Mouse (Mus musculus): ENCODE results near the gene Clic1. TPM values are rescaled to one million over a fixed set of nuclear protein-coding genes. Genes with fewer than 3 reads are reported as not detected.

Gene Clic1
- polyA plus RNA-seq, 1 experiment = 191 TPM

DNA sequence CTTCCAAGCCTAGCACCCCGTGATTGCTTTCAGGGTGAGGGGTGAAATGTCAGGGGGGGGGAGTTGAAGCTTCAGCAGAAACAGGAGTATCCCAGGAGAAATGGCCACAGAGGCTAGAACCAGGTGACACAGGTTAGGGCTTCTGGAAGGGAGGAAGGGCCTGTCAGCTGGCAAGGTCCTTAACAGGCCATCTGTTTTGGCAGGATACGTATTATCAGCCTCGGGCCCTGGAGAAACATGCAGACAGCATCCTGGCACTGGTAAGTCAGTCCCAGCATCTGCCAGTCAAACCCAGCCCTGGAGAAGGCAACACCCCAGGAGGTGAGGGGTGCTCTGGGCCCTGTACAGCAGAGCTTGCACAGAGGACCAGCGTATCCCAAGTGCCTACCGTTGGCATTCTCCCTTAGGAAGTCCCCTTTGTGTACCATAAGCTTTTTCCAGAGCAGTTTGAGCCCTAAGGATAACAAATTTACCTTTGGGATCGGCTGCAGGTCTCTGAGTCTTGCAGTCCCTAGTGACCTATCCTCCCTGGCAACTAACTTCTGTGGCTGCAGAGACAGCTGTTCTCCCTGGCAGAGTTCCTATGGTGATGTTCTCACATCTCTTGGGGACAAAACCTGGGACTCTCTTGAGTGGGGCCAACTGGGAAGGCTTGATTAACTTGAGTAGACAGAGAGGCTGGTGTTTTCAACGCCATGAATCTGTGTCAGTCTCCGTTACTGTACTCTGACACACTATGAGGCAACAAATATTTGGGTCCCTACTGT lies 40.6 kb downstream of the Clic1 start:
- DNase-seq (ENCODE audit: low spot score) = no peak

DNA sequence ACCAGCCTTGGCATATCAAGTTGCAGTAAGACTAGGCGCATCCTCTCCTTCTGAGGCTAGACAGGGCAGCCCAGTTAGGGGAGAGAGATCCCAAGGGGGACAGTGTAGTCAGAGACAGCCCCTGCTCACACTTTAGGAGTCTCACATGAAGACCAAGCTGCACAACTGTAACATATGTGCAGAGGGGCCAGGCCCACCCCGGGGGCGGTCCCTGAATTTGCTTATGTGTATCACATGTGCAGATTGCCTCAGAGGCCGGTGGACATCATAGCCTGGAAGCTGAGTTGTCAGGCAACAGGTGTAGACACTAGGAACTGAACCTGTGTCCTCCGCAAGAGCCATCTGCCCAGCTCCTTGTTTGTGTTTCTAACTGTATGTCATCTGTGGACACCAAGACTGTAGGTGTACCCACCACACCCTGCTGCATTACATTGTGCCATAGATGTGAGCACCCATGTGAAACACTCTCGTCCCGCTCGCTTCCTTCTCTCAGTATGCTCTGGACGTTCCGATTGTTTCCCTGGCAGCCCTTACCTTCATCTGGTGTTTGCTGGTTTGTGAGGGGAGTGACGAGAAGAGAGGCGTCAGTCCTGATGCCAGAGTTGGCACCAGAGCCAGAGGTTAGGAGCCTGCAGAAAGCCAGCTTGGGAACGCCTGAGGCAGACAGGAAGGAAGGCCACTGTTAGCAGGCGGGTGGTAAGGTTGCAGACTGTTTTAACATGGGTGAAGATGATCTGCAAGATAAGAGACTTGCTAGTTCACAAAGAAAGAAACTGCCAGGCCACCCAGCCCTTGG lies 42.8 kb downstream of the Clic1 start:
- DNase-seq (ENCODE audit: low spot score) = no peak

DNA sequence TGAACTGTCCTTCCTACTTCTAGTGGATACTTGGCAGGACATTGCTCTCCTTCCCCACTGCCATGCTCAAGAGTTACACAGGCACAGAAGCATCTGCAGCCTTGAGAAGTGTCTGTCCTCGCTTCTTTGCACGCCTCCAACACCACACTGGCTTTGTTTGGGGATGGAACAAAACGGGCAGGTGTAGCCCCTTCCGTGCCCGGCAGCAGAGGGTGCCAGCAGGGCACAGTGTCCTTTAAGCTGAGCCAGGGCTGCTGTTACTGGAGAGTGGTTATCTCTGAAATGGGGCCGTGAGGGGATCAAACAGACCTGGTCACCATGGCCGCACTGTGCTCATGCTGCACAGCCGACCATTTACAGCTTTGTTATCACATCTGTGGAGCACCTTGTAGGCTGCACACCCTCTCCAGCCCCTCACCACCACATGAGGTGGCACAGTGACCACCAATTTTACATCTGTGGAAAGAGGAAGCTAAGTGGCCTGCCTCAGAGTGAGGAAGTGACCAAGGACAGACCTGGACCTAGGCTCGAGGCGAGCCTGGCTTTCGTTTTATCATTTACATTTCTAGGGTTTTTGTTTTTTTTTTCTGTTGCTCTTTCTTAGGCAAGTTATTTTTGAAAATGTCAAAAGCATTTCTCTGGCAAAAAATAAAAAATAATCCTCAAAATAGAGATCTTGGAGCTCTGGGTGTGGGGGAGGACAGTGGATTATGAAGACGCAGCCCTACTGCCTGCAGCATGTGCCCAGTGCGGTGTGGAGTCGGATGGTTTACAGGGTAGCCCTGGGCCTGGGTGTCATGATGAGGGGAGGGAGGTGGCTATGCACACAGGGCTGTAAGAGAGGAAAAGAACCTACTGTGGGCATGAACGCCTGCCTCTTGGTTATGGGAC lies 45.0 kb downstream of the Clic1 start:
- DNase-seq (ENCODE audit: low spot score) = no peak

DNA sequence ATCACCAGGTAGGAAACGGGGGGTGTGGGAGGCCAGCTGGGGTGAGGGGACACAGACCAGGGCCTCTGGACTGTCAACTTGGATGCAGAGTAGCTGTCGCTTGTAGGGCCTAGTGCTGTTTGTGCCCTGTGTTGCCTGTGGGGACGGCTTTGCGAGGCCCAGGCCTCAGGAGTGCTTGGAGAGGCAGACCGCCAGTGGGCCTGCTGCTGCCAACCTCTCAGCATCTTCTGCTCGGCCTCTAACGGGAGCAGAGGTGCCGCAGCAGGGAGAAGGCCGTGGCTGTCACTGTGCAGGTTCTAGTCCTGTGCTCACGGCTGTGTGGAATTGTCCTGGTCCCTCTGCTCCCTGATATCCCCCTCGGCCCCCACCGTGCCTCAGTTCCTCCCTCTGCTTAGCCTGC lies 46.8 kb downstream of the Clic1 start:
- DNase-seq (ENCODE audit: low spot score) = no peak

DNA sequence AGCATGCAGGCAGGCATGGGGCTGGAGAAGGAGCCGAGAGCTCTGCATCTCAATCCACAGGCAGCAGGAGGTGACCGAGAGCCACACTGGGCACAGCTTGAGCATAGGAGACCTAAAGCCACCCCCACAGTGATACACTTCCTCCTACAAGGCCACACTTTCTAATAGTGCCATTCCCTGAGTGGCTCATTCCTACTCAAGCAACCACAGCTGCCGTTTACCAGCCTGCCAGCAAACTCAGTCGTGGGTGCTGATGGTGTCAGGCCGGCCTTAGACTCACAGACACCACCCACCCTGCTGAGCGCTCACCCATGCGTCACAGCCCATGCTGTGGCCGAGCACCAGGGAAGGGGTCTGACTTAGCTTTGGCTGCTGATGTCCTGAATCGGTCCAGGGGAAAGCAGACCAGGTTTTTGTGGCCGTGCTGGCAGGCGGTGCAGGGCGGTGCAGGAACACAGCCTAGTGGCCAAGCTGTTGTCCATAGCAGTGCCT lies 47.4 kb downstream of the Clic1 start:
- no peak for DNase-seq (ENCODE audit: low spot score)

DNA sequence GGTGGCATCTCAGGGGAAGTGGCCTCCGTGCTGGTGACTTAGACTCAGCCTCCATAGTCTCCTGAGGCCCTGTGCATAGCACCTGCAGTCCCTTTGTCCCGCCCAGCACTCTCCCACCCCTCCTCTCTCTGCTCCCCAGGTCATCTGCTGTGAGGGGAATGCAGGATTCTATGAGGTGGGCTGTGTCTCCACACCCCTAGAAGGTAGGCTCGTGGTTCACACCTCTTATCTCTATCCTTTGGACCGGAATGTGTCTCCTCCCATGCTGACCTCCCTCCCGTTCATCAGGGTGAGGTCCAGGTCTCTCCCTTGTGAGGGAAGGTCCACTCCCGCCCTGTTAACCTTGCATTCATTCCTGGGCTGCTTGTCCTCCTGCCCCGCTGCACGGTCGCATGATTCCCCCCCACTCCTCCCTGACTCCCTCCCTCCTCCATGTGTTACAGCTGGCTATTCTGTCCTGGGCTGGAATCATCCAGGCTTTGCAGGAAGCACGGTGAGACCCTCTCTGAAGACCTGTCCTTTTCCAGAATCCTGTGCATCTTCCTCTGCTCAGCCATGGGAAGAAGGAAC lies 50.5 kb downstream of the Clic1 start:
- DNase-seq (ENCODE audit: low spot score) = no peak

DNA sequence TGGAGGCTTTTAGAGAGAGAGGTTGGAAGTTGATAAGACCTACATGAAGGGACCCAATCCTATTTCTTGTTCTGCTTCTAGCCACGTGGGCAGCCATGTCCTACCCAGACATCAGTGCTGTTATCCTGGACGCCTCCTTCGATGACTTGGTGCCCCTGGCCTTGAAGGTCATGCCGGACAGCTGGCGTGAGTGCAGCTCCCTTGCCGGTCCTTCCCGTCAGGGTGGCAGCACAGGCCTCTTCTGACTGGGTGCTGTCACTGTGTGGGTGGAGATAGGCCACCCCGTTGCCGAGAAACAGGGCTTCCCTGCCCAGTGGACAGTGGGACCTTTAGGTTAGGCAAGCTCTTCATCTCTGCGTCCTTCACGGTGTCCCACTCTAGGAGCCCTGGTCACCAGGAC lies 51.4 kb downstream of the Clic1 start:
- no peak for DNase-seq (ENCODE audit: low spot score)

DNA sequence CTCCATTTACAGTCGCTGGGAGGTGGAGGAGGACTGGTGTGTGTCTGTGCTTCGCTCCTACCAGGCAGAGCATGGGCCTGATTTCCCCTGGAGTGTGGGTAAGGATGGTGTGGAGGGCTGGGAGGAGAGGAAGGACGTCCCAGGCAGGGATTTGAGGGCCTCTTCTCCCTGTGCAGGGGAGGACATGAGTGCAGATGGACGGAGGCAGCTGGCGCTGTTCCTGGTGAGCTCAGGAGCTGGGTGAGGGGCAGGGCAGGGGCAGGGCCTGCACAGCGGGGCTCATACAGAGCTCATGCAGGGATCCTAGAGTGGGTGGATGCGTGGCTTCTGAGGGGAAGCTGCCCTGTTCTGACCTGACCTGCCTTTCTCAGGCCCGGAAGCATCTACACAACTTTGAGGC lies 52.5 kb downstream of the Clic1 start:
- DNase-seq (ENCODE audit: low spot score) = no peak

DNA sequence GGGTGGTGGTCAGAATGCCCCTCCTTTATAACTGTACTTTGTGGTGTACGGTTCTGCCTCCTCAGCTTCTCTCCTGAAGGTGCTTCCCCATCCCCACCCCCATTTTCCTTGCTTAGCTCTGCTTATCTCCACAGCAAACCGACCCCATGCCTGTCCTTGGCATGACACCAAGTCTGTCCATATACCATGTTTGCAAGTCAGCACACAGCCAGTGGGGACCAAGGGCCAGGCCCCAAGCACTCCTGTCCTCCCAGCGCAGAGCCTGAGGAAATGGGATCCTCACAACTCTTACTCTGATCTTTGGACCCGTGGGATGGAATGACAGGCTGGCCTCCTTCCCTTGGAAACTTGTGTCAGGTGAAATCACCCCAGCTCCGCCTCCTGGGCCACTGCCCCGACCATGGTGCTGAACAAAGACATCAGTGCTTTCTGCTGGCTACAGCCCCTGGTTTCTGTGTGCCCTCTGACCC lies 53.5 kb downstream of the Clic1 start:
- DNase-seq (ENCODE audit: low spot score) = no peak

DNA sequence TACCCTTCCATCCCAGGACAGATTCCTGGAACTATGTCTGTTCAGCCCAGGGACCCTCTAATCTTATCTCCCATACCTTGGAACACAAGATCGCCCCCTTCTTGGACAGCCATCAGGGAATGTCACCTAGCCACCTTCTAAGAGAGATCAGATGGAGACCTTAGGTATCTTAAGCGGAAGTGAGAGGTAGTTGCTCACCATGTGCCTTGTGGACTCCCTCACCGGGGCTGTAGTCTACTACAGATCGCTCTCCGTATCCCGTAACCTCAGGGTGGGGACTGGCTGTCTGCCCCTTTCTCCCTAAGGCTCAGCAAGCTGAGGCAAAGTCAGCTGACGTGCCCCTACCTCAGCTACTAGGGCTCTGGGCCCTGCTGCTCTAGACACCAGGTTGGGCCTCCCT lies 54.3 kb downstream of the Clic1 start:
- no peak for DNase-seq (ENCODE audit: low spot score)

DNA sequence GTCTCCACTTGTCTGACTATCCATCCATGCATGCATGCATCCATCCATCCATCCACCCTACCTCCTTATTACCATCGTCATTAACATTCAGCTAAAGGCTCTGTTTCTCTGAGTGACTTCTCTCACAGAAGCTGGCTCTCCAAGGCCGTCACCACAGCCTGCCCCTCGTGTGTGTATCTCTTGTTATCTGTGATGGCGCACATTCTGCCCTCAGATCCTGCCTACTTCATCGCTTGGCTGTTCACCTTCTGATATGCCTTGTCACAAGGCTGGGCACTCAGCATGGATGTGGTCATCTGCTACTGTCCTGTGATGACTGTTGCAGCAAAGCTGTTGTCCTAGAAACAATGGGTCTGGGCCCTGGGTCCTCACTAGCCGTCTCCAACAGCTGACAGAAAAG lies 55.0 kb downstream of the Clic1 start:
- DNase-seq (ENCODE audit: low spot score) = no peak

DNA sequence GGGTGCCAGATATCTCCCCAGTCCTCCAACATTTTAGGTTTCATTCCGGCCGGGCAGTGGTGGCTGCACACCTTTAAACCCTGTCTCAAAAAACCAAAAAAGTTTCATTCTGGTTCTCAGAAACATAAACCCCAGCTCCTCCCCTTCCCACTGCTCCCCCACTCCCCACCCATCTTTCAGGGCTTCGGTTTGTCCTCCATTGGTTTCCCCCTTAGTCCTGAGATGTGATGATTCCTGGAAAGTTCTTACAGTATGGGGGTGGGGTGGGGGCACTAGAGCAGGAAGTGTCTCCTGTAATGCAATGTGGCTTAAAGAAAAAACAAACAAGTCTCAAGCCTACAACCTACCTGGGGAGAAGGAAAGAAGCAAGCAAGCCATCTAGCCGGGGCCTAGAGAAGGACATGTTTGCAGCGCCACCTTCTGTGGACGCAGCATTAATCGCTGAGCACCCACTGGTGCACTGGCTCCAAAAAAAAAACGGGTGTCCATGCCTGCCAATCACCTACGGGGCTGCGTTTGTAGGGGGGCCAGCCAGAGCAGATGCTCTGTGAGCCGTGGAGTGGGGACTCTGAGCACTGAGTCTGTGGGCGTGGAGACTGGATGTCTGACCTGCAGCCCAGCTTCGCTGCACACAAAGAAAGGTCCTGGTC lies 56.1 kb downstream of the Clic1 start:
- DNase-seq (ENCODE audit: low spot score) = no peak

DNA sequence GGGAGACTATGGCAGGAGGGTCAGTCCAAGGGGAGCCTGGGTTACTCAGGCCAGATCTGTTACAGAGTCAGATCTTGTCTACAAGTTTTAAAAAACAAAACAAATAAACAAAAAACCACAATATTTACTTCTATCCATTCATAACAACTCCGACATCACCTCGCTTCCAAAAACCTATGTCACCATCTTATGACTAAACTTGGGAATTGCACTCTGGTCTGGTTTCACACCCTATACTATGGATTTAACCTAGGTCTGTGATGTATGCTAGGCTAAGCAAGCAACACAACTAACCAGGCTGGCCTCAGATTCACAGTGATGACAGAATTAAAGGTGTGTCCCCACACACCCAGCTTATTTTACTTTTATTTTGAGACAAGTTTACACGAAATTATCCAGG lies 56.8 kb downstream of the Clic1 start:
- DNase-seq (ENCODE audit: low spot score) = no peak

DNA sequence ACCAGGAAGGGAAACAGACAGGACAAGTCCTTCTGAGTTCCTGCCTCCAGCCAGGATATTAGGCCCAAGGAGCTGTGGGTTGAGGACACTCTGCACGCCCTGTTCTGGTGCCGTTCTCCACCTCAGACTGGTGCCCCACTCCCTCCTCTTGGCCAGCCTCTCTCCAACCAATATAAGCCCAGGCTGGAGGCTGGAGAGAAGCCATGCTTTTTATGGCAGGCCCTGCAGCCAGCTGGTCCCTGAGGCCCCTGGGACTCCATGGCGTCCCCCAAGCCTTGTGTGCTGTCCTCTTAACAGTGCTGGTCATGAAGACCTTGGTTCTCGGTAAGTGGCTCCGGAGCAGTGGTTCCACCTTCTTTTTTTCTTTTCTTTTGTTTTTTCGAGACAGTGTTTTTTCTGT lies 58.3 kb downstream of the Clic1 start, which contains the start of gene Ly6g5c:
TSS of gene Ly6g5c (plus strand) at position 183 of the 400 bp plus-strand sequence.
- no peak for DNase-seq (ENCODE audit: low spot score)

Other genes starting within 250 kb of the Clic1 start
- not detected in 2 replicates for gene Cyp21a1, start 245.4 kb upstream of the Clic1 start, polyA plus RNA-seq (2012; rRNA removed)
- 37.0 and 47.5 TPM in 2 replicates for gene Stk19, start 213.0 kb upstream of the Clic1 start, polyA plus RNA-seq (2012; rRNA removed)
- gene Dxo, start 212.9 kb upstream of the Clic1 start, polyA plus RNA-seq (2012; rRNA removed) = 32.3 and 45.6 TPM in 2 replicates
- gene Skiv2l, start 199.8 kb upstream of the Clic1 start, polyA plus RNA-seq (2012; rRNA removed) = 50.3 and 58.0 TPM in 2 replicates
- 50.4 and 50.6 TPM in 2 replicates for gene Nelfe, start 199.6 kb upstream of the Clic1 start, polyA plus RNA-seq (2012; rRNA removed)
- gene Cfb, start 187.4 kb upstream of the Clic1 start, polyA plus RNA-seq (2012; rRNA removed) = 35.7 and 41.6 TPM in 2 replicates
- 6.6 and 8.5 TPM in 2 replicates for gene Zbtb12, start 170.5 kb upstream of the Clic1 start, polyA plus RNA-seq (2012; rRNA removed)
- 0.04 TPM in 1 of 2 replicates, not detected in the other for gene Gm20547, start 167.9 kb upstream of the Clic1 start, polyA plus RNA-seq (2012; rRNA removed)
- gene C2, start 151.7 kb upstream of the Clic1 start, polyA plus RNA-seq (2012; rRNA removed) = 43.0 and 45.6 TPM in 2 replicates
- gene Ehmt2, start 151.5 kb upstream of the Clic1 start, polyA plus RNA-seq (2012; rRNA removed) = 124 and 129 TPM in 2 replicates
- 4.5 and 5.1 TPM in 2 replicates for gene Slc44a4, start 135.5 kb upstream of the Clic1 start, polyA plus RNA-seq (2012; rRNA removed)
- 27.9 and 32.0 TPM in 2 replicates for gene Neu1, start 118.7 kb upstream of the Clic1 start, polyA plus RNA-seq (2012; rRNA removed)
- gene Hspa1b, start 90.7 kb upstream of the Clic1 start, polyA plus RNA-seq (2012; rRNA removed) = 100 and 116 TPM in 2 replicates
- gene Gm20481, start 80.1 kb upstream of the Clic1 start, polyA plus RNA-seq (2012; rRNA removed) = not detected in 2 replicates
- 52.7 and 54.4 TPM in 2 replicates for gene Hspa1a, start 77.8 kb upstream of the Clic1 start, polyA plus RNA-seq (2012; rRNA removed)
- 0.47 and 0.54 TPM in 2 replicates for gene Hspa1l, start 77.3 kb upstream of the Clic1 start, polyA plus RNA-seq (2012; rRNA removed)
- gene Lsm2, start 68.1 kb upstream of the Clic1 start, polyA plus RNA-seq (2012; rRNA removed) = 47.8 and 58.4 TPM in 2 replicates
- 49.8 and 53.0 TPM in 2 replicates for gene Vars, start 49.0 kb upstream of the Clic1 start, polyA plus RNA-seq (2012; rRNA removed)
- gene Vwa7, start 33.4 kb upstream of the Clic1 start, polyA plus RNA-seq (2012; rRNA removed) = 5.2 and 6.1 TPM in 2 replicates
- gene Sapcd1, start 21.9 kb upstream of the Clic1 start, polyA plus RNA-seq (2012; rRNA removed) = 0.77 and 0.81 TPM in 2 replicates
- gene Msh5, start 3.2 kb upstream of the Clic1 start, polyA plus RNA-seq (2012; rRNA removed) = 1.2 and 1.4 TPM in 2 replicates
- gene Ddah2, start 9.1 kb downstream of the Clic1 start, polyA plus RNA-seq (2012; rRNA removed) = 60.5 and 68.6 TPM in 2 replicates
- gene Ly6g6c, start 15.4 kb downstream of the Clic1 start, polyA plus RNA-seq (2012; rRNA removed) = 0.26 and 0.37 TPM in 2 replicates
- 0.44 and 0.48 TPM in 2 replicates for gene Mpig6b, start 16.2 kb downstream of the Clic1 start, polyA plus RNA-seq (2012; rRNA removed)
- 9.5 and 12.9 TPM in 2 replicates for gene Ly6g6e, start 26.9 kb downstream of the Clic1 start, polyA plus RNA-seq (2012; rRNA removed)
- gene Ly6g6d, start 28.1 kb downstream of the Clic1 start, polyA plus RNA-seq (2012; rRNA removed) = 5.4 and 5.8 TPM in 2 replicates
- gene Ly6g6f, start 35.6 kb downstream of the Clic1 start, polyA plus RNA-seq (2012; rRNA removed) = 0.15 TPM in 1 of 2 replicates, not detected in the other
- gene Abhd16a, start 39.3 kb downstream of the Clic1 start, polyA plus RNA-seq (2012; rRNA removed) = 104 and 114 TPM in 2 replicates
- not detected in 2 replicates for gene Ly6g5c, start 58.3 kb downstream of the Clic1 start, polyA plus RNA-seq (2012; rRNA removed)
- gene Ly6g5b, start 65.5 kb downstream of the Clic1 start, polyA plus RNA-seq (2012; rRNA removed) = 1.0 and 1.2 TPM in 2 replicates
- 16.2 and 19.3 TPM in 2 replicates for gene Gpank1, start 71.5 kb downstream of the Clic1 start, polyA plus RNA-seq (2012; rRNA removed)
- 116 and 122 TPM in 2 replicates for gene Csnk2b, start 72.1 kb downstream of the Clic1 start, polyA plus RNA-seq (2012; rRNA removed)
- gene D17H6S53E, start 76.4 kb downstream of the Clic1 start, polyA plus RNA-seq (2012; rRNA removed) = 10.2 and 12.6 TPM in 2 replicates
- 0.22 and 0.29 TPM in 2 replicates for gene Apom, start 82.1 kb downstream of the Clic1 start, polyA plus RNA-seq (2012; rRNA removed)
- 130 and 136 TPM in 2 replicates for gene Bag6, start 85.2 kb downstream of the Clic1 start, polyA plus RNA-seq (2012; rRNA removed)
- gene Prrc2a, start 114.9 kb downstream of the Clic1 start, polyA plus RNA-seq (2012; rRNA removed) = 170 and 213 TPM in 2 replicates
- gene Aif1, start 126.1 kb downstream of the Clic1 start, polyA plus RNA-seq (2012; rRNA removed) = 11.2 and 13.3 TPM in 2 replicates
- gene Lst1, start 138.5 kb downstream of the Clic1 start, polyA plus RNA-seq (2012; rRNA removed) = 20.4 and 23.0 TPM in 2 replicates
- 2.6 and 3.5 TPM in 2 replicates for gene Ltb, start 144.5 kb downstream of the Clic1 start, polyA plus RNA-seq (2012; rRNA removed)
- 0.55 and 0.83 TPM in 2 replicates for gene Tnf, start 152.0 kb downstream of the Clic1 start, polyA plus RNA-seq (2012; rRNA removed)
- 0.29 and 0.43 TPM in 2 replicates for gene Lta, start 155.4 kb downstream of the Clic1 start, polyA plus RNA-seq (2012; rRNA removed)
- 0.18 TPM in 1 of 2 replicates, not detected in the other for gene Gm16181, start 170.9 kb downstream of the Clic1 start, polyA plus RNA-seq (2012; rRNA removed)
- 11.9 and 14.5 TPM in 2 replicates for gene Atp6v1g2, start 183.7 kb downstream of the Clic1 start, polyA plus RNA-seq (2012; rRNA removed)
- 14.0 and 15.4 TPM in 2 replicates for gene Nfkbil1, start 185.8 kb downstream of the Clic1 start, polyA plus RNA-seq (2012; rRNA removed)
- gene Ddx39b, start 191.8 kb downstream of the Clic1 start, polyA plus RNA-seq (2012; rRNA removed) = 314 and 350 TPM in 2 replicates
- gene H2-D1, start 212.8 kb downstream of the Clic1 start, polyA plus RNA-seq (2012; rRNA removed) = 589 and 606 TPM in 2 replicates